Mouse (Mus musculus) subcutaneous adipose tissue, adult 2 months (tissue): ENCODE data around the gene Gm3755. TPM values are rescaled to one million over a fixed set of nuclear protein-coding genes. Genes with fewer than 3 reads are reported as not detected.

Experiments
- polyA plus RNA-seq: library from polyadenylated mRNA; depleted of rRNA; stranded (reverse); fragments of >200 nt; gene quantifications from 2 replicates; pipeline ENCODE4 v1.2.3, GENCODE M21; 2012; ENCODE audit warnings: low replicate concordance; rRNA removed

Gene Gm3755
- not detected in 2 replicates for polyA plus RNA-seq

DNA sequence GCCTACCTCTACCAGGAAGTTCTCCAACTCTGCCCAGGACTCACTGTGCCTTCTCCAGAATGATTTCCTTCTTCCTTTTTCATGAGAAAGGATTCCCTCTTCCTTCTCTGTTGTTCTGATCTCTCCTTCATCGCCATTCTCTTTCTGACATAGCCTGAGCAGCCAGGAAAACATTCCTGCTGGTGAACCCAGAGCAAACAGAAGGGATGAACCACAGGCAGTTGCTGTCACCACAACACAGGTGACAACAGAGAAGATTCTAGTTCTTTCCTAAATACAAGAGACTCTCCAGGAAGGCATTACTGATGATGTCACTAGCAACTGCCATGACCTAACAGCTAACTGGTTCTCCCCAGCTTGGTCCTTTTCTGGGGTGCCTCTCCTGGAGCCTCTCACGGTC is at the start of gene Gm3755:
Gm3755 (minus strand) TSS at position 101 of the 400 bp plus-strand sequence.

DNA sequence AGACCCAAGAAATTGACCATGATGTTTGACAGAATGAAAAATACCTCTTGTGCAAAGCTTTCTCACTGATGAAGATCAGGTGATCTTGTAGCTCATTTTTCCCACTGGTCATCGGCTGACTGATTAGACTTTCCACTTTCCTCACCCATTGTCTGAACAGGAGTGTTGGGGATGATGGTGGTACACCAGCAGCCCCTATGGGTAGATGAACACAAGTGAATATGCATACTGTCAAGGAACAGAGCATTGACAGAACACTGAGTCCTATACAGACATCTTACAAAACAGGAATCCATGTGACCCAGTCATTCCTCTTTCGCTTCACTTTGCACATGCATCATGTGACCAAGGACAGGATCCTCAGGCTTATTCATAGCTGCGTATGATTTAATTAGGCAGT is 32.9 kb upstream of the Gm3755 start, which contains the start of gene Gm3752:
Gm3752 (minus strand) TSS at position 101 of the 400 bp plus-strand sequence.

Other genes starting within 250 kb of the Gm3755 start
- gene Gm3727, start 186.2 kb downstream of the Gm3755 start, polyA plus RNA-seq, result not detected in 2 replicates
- gene Gm3739, start 135.9 kb downstream of the Gm3755 start, polyA plus RNA-seq, result 0.21 and 0.23 TPM in 2 replicates
- not detected in 2 replicates for gene Gm5797, start 118.5 kb downstream of the Gm3755 start, polyA plus RNA-seq
- gene Gm8374, start 85.8 kb downstream of the Gm3755 start, polyA plus RNA-seq, result not detected in 2 replicates
- gene Gm3752, start 32.8 kb upstream of the Gm3755 start, polyA plus RNA-seq, result 0.06 TPM in 1 of 2 replicates, not detected in the other
- 0.23 and 0.86 TPM in 2 replicates for gene Gm3558, start 117.6 kb upstream of the Gm3755 start, polyA plus RNA-seq
- gene Gm10338, start 144.7 kb upstream of the Gm3755 start, polyA plus RNA-seq, result not detected in 2 replicates
- not detected in 2 replicates for gene Gm10128, start 193.1 kb upstream of the Gm3755 start, polyA plus RNA-seq